Mouse (Mus musculus) G1E (cell line): ENCODE data around the gene Hoxc11. TPM values are rescaled to one million over a fixed set of nuclear protein-coding genes. Genes with fewer than 3 reads are reported as not detected.

Experiments used
- ATAC-seq: 2 replicates; pipeline ENCODE4 v1.8.0; 2016; ENCODE audit warnings: mild to moderate bottlenecking; ENCODE audit not compliant: insufficient number of reproducible peaks, poor library complexity, low FRiP score, severe bottlenecking; ENCODE audit errors: extremely low read depth
- DNase-seq: peaks from one replicate; pipeline ENCODE4 v3.0.0; 2012; ENCODE audit warnings: low spot score
- H3K27me3 ChIP-seq: 2 replicates; pipeline ENCODE4 v1.6.1; 2012; ENCODE audit warnings: mild to moderate bottlenecking, low read length, inconsistent platforms; ENCODE audit not compliant: insufficient read depth
- H3K36me3 ChIP-seq: replicated peaks from 2 replicates; pipeline ENCODE3; 2012; ENCODE audit warnings: mild to moderate bottlenecking, inconsistent platforms
- H3K4me1 ChIP-seq: 2 replicates; pipeline ENCODE4 v1.6.1; 2012; ENCODE audit warnings: low read depth, low read length, inconsistent platforms, mixed read lengths; ENCODE audit not compliant: insufficient read depth
- H3K4me3 ChIP-seq: 2 replicates; pipeline ENCODE4 v1.5.1; 2012; ENCODE audit warnings: low read depth, mild to moderate bottlenecking, inconsistent platforms, low read length, moderate library complexity, mixed read lengths
- H3K9me3 ChIP-seq: replicated peaks from 2 replicates; pipeline ENCODE4 v1.6.1; 2012; ENCODE audit warnings: inconsistent platforms
- CTCF ChIP-seq: IDR thresholded peaks from 2 replicates; pipeline ENCODE4 v1.5.1; 2012; ENCODE audit warnings: low read depth, low read length, inconsistent platforms, mixed read lengths
- GATA1 ChIP-seq: IDR thresholded peaks from 2 replicates; pipeline ENCODE4 v1.6.1; 2012; ENCODE audit warnings: borderline replicate concordance, low read length, inconsistent platforms, mixed read lengths
- GATA2 ChIP-seq: IDR thresholded peaks from 2 replicates; pipeline ENCODE4 v1.6.1; 2012; ENCODE audit warnings: low read depth, low read length, inconsistent platforms, borderline replicate concordance
- POLR2AphosphoS5 ChIP-seq: IDR thresholded peaks from 2 replicates; pipeline ENCODE4 v1.6.1; 2012; ENCODE audit warnings: low read depth, low read length, inconsistent platforms; ENCODE audit not compliant: insufficient replicate concordance
- TAL1 ChIP-seq: conservative IDR thresholded peaks from 2 replicates; pipeline ENCODE4 v1.6.1; 2012; ENCODE audit warnings: low read depth, low read length, inconsistent platforms, mixed read lengths
- polyA plus RNA-seq: library from polyadenylated mRNA; stranded (reverse); fragments of >175 nt; gene quantifications from 2 replicates; pipeline ENCODE4 v1.2.3, GENCODE M21; 2012
- total RNA-seq, 2 experiments: library from RNA; stranded (forward) in 1 of 2; stranded (reverse) in 1 of 2; fragments of 200-1000 nt in 1 of 2; fragments of >200 nt in 1 of 2; fragmentation: Nextera tagmentation in 1 of 2; gene quantifications; 2 replicates each; pipeline ENCODE4 v1.2.3; 2014 to 2017

Gene Hoxc11
- total and polyA plus RNA-seq, 3 experiments = 0.22 TPM; not detected in 2

GRCm38 (mm10) chr15:102917972-102918572 lies 36.2 kb upstream of the Hoxc11 start:
- Histone ChIP-seq H3K36me3 (no peaks in the 10 kb centered on the region), H3K27me3 (peaks cover 65% of the 10 kb centered on the region), H3K4me3 (no peak overlapping the region), H3K4me1 (no peaks in the 10 kb centered on the region), H3K9me3 (peaks cover 4% of the 10 kb centered on the region)
- DNase-seq (no peak), ATAC-seq (no peak)
- no peak for TF ChIP-seq TAL1
- no peak for TF ChIP-seq GATA2
- TF ChIP-seq CTCF = no peak
- TF ChIP-seq POLR2AphosphoS5 = no peak
- TF ChIP-seq GATA1 = no peak

- DNase-seq (no peak), ATAC-seq (no peak)
- TF ChIP-seq TAL1 (no peak), GATA2 (no peak), CTCF (no peak), POLR2AphosphoS5 (no peak), GATA1 (no peak)
- peaks cover 61% of the 10 kb centered on the region for H3K27me3 ChIP-seq
- no peaks in the 10 kb centered on the region for H3K4me1 ChIP-seq
- H3K9me3 ChIP-seq = peaks cover 4% of the 10 kb centered on the region
- H3K36me3 ChIP-seq = no peaks in the 10 kb centered on the region
- H3K4me3 ChIP-seq = no peak overlapping the region
Observed at GRCm38 (mm10) chr15:102918611-102919265, 35.5 kb upstream of the Hoxc11 start.

- TF ChIP-seq GATA2 = no peak
- no peak for TF ChIP-seq CTCF
- no peak for TF ChIP-seq GATA1
- TF ChIP-seq TAL1 = no peak
- no peak for TF ChIP-seq POLR2AphosphoS5
- Histone ChIP-seq H3K9me3 (peaks cover 4% of the 10 kb centered on the region), H3K27me3 (peaks cover 56% of the 10 kb centered on the region)
Observed at GRCm38 (mm10) chr15:102919336-102920180, 34.7 kb upstream of the Hoxc11 start.

GRCm38 (mm10) chr15:102920619-102921018 lies 33.6 kb upstream of the Hoxc11 start:
- Histone ChIP-seq H3K4me1 (no peaks in the 10 kb centered on the region), H3K36me3 (no peaks in the 10 kb centered on the region), H3K27me3 (peaks cover 60% of the 10 kb centered on the region), H3K4me3 (no peak overlapping the region), H3K9me3 (peaks cover 4% of the 10 kb centered on the region)
- TF ChIP-seq GATA1 = no peak
- no peak for TF ChIP-seq GATA2
- TF ChIP-seq POLR2AphosphoS5 = no peak
- no peak for TF ChIP-seq TAL1
- no peak for TF ChIP-seq CTCF
- DNase-seq (no peak), ATAC-seq (no peak)

More at GRCm38 (mm10) chr15:102919336-102920180, 34.7 kb upstream of the Hoxc11 start:
- DNase-seq (no peak), ATAC-seq (no peak)
- Histone ChIP-seq H3K36me3 (no peaks in the 10 kb centered on the region), H3K4me1 (no peaks in the 10 kb centered on the region), H3K4me3 (no peak overlapping the region)

- H3K9me3 ChIP-seq = peaks cover 4% of the 10 kb centered on the region
- H3K27me3 ChIP-seq = peaks cover 59% of the 10 kb centered on the region
- no peak for TF ChIP-seq POLR2AphosphoS5
- no peak for TF ChIP-seq CTCF
- no peak for TF ChIP-seq GATA1
- no peak for TF ChIP-seq TAL1
- no peak for TF ChIP-seq GATA2
- H3K4me3 ChIP-seq = no peak within 1 kb of the TSS
- DNase-seq (no peak), ATAC-seq (no peak)
- H3K36me3 ChIP-seq = no peaks in the 10 kb centered on the region
- H3K4me1 ChIP-seq = no peaks in the 10 kb centered on the region
Observed at GRCm38 (mm10) chr15:102921053-102922011, 32.9 kb upstream of the Hoxc11 start, which contains the start of gene Hoxc13. Hoxc13 (plus strand) TSS chr15:102921103.
